Mouse (Mus musculus): ENCODE measurements around the gene Pex26. TPM values are rescaled to one million over a fixed set of nuclear protein-coding genes. Genes with fewer than 3 reads are reported as not detected.

The Pex26 gene
- polyA plus RNA-seq, 1 experiment from 2014 or later, result 13.7 TPM

GRCm38 (mm10) chr6:121214221-121214620, 30.8 kb downstream of the Pex26 start:
- Histone ChIP-seq H3K9me3 (no peaks in the 10 kb centered on the region), H3K4me3 (replicated peaks) (no peak overlapping the region), H3K4me2 (replicated peaks) (no peak overlapping the region), H3K9ac (no peak overlapping the region), H3K27me3 (replicated peaks) (peaks cover 21% of the 10 kb centered on the region), H3K27ac (no peak overlapping the region), H3K4me1 (replicated peaks) (peaks cover 14% of the 10 kb centered on the region; the same call in 1 of the 2 replicates), H3K36me3 (no peaks in the 10 kb centered on the region)
- WGBS, result 83% methylated on average over 5 of the region's 5 CpGs
- no peak for ATAC-seq

- no peaks in the 10 kb centered on the region for H3K36me3 ChIP-seq
- 82% methylated on average over 8 of the region's 8 CpGs for WGBS
These were observed 31.3 kb downstream of the Pex26 start for GRCm38 (mm10) chr6:121214667-121215330.

DNA sequence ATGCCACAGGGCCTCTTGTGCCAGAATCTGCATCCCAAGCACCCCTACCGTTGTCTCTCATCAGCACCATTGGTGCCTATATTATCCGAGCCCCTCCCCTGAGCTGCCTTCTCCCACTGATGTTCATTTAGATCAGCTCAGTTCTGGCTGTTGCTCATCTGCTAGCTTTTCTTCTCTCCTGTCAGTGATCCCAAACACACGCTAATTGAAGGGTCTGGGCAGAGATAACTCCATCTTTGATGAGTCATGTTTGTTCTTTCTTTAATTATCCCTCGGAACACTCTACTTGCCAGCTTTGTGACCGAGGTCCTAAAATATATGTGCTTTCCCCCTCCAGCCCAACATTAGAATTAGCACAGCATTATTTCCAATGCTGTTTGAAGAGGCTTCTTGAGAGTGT, 31.9 kb downstream of the Pex26 start:
- no peak overlapping the region for H3K4me3 ChIP-seq (replicated peaks)
- peaks cover 11% of the 10 kb centered on the region for H3K27me3 ChIP-seq (replicated peaks)
- peaks cover 13% of the 10 kb centered on the region; the same call in 1 of the 2 replicates for H3K4me1 ChIP-seq (replicated peaks)
- no peaks in the 10 kb centered on the region for H3K36me3 ChIP-seq
- H3K9ac ChIP-seq, result no peak overlapping the region
- no peak for ATAC-seq
- H3K4me2 ChIP-seq (replicated peaks), result no peak overlapping the region
- no peak overlapping the region for H3K27ac ChIP-seq
- WGBS, result 64% methylated on average over 5 of the region's 5 CpGs
- no peaks in the 10 kb centered on the region for H3K9me3 ChIP-seq

More at GRCm38 (mm10) chr6:121214667-121215330, 31.3 kb downstream of the Pex26 start:
- no peak overlapping the region for H3K4me2 ChIP-seq (replicated peaks)
- H3K27me3 ChIP-seq (replicated peaks), result peaks cover 17% of the 10 kb centered on the region
- no peak overlapping the region for H3K4me3 ChIP-seq (replicated peaks)
- no peaks in the 10 kb centered on the region for H3K9me3 ChIP-seq
- peaks cover 14% of the 10 kb centered on the region; the same call in 1 of the 2 replicates for H3K4me1 ChIP-seq (replicated peaks)
- no peak overlapping the region for H3K9ac ChIP-seq
- no peak overlapping the region for H3K27ac ChIP-seq
- no peak for ATAC-seq

GRCm38 (mm10) chr6:121215896-121216295, 32.4 kb downstream of the Pex26 start:
- peaks cover 7% of the 10 kb centered on the region; the same call in 1 of the 2 replicates for H3K4me1 ChIP-seq (replicated peaks)
- H3K27ac ChIP-seq, result no peak overlapping the region
- H3K27me3 ChIP-seq (replicated peaks), result peaks cover 7% of the 10 kb centered on the region
- no peak overlapping the region for H3K9ac ChIP-seq
- ATAC-seq, result no peak
- no peaks in the 10 kb centered on the region for H3K9me3 ChIP-seq
- H3K4me3 ChIP-seq (replicated peaks), result no peak overlapping the region
- no peaks in the 10 kb centered on the region for H3K36me3 ChIP-seq
- WGBS, result 86% methylated on average over 6 of the region's 6 CpGs
- no peak overlapping the region for H3K4me2 ChIP-seq (replicated peaks)

- Histone ChIP-seq H3K27me3 (replicated peaks) (no peaks in the 10 kb centered on the region), H3K9me3 (no peaks in the 10 kb centered on the region), H3K27ac (no peak overlapping the region), H3K4me2 (replicated peaks) (no peak overlapping the region), H3K36me3 (no peaks in the 10 kb centered on the region), H3K4me3 (replicated peaks) (no peak overlapping the region), H3K9ac (no peak overlapping the region), H3K4me1 (replicated peaks) (no peaks in the 10 kb centered on the region)
- 79% methylated on average over 5 of the region's 5 CpGs for WGBS
- ATAC-seq, result no peak
These were observed 33.3 kb downstream of the Pex26 start for GRCm38 (mm10) chr6:121216589-121217255.

- no peaks in the 10 kb centered on the region for H3K9me3 ChIP-seq
- H3K36me3 ChIP-seq, result no peaks in the 10 kb centered on the region
- H3K4me2 ChIP-seq (replicated peaks), result no peak overlapping the region
- no peak overlapping the region for H3K27ac ChIP-seq
- H3K4me3 ChIP-seq (replicated peaks), result no peak overlapping the region
- 87% methylated on average over 7 of the region's 7 CpGs for WGBS
- H3K4me1 ChIP-seq (replicated peaks), result no peaks in the 10 kb centered on the region
- H3K27me3 ChIP-seq (replicated peaks), result no peaks in the 10 kb centered on the region
- ATAC-seq, result no peak
- no peak overlapping the region for H3K9ac ChIP-seq
These were observed 34.5 kb downstream of the Pex26 start for GRCm38 (mm10) chr6:121218002-121218401.

GRCm38 (mm10) chr6:121219406-121219805, 35.9 kb downstream of the Pex26 start:
- Histone ChIP-seq H3K36me3 (no peaks in the 10 kb centered on the region), H3K4me2 (replicated peaks) (no peak overlapping the region), H3K27me3 (replicated peaks) (no peaks in the 10 kb centered on the region), H3K4me3 (replicated peaks) (no peak overlapping the region), H3K9ac (no peak overlapping the region), H3K4me1 (replicated peaks) (no peaks in the 10 kb centered on the region), H3K9me3 (no peaks in the 10 kb centered on the region), H3K27ac (no peak overlapping the region)
- WGBS, result 80% methylated on average over 4 of the region's 4 CpGs
- no peak for ATAC-seq

- no peak overlapping the region for H3K27ac ChIP-seq
- ATAC-seq, result no peak
These were observed 36.7 kb downstream of the Pex26 start for GRCm38 (mm10) chr6:121220181-121220580.

DNA sequence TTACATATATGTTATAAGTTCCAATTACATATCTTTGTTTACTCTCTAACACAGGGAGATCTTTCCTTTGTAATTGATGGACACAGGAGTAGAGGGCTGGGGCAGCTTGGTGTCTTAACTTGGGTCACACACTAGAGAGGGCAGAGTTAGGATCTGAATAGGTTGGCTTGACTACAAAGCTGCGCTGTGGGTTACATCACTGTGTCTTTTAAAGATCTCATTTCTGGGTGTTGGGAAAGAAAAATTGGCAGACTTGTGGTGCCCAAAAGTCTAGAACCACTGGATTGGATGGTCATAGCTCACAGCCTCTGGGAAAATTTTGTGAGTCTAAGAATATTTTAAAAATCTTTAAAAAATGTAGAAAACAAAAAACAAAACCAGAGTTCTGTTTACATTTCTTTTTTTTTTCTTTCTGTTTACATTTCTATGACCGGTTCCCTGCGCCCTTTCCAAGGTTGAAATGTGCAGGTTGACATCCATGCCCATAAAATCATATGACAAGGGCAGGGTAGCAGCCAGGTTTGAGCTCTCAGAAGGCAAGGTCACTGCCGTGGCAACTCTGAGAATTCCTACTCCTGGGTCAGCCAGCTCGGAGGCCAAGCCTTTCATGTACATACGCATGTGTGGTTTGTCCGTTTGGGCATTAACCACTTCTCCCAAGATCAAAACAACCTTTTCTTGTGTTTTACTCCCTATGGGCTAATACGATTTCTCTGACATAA, 38.6 kb downstream of the Pex26 start:
- 76% methylated on average over 8 of the region's 8 CpGs for WGBS
- no peak overlapping the region for H3K4me3 ChIP-seq (replicated peaks)
- ATAC-seq, result no peak
- no peak overlapping the region for H3K4me2 ChIP-seq (replicated peaks)
- no peak overlapping the region for H3K27ac ChIP-seq
- no peaks in the 10 kb centered on the region for H3K9me3 ChIP-seq
- H3K27me3 ChIP-seq (replicated peaks), result no peaks in the 10 kb centered on the region
- no peaks in the 10 kb centered on the region; the same call in 1 of the 2 replicates for H3K4me1 ChIP-seq (replicated peaks)
- no peaks in the 10 kb centered on the region for H3K36me3 ChIP-seq
- H3K9ac ChIP-seq, result no peak overlapping the region

More at GRCm38 (mm10) chr6:121220181-121220580, 36.7 kb downstream of the Pex26 start:
- Histone ChIP-seq H3K36me3 (no peaks in the 10 kb centered on the region), H3K9me3 (no peaks in the 10 kb centered on the region), H3K4me3 (replicated peaks) (no peak overlapping the region), H3K4me2 (replicated peaks) (no peak overlapping the region), H3K27me3 (replicated peaks) (no peaks in the 10 kb centered on the region), H3K9ac (no peak overlapping the region), H3K4me1 (replicated peaks) (no peaks in the 10 kb centered on the region)
- WGBS, result 87% methylated on average over 10 of the region's 10 CpGs

DNA sequence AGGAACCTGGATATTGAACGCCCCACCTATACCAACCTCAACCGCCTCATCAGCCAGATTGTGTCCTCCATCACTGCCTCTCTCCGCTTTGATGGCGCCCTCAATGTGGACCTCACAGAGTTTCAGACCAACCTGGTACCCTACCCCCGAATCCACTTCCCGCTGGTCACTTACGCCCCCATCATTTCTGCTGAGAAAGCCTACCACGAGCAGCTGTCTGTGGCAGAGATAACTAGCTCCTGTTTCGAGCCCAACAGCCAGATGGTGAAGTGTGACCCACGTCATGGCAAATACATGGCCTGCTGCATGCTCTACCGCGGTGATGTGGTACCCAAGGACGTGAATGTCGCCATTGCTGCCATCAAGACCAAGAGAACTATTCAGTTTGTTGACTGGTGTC, 39.5 kb downstream of the Pex26 start:
- H3K4me3 ChIP-seq (replicated peaks), result no peak overlapping the region
- no peaks in the 10 kb centered on the region for H3K36me3 ChIP-seq
- no peak for ATAC-seq
- H3K4me2 ChIP-seq (replicated peaks), result no peak overlapping the region
- H3K9me3 ChIP-seq, result no peaks in the 10 kb centered on the region
- no peak overlapping the region for H3K9ac ChIP-seq
- no peaks in the 10 kb centered on the region for H3K27me3 ChIP-seq (replicated peaks)
- no peaks in the 10 kb centered on the region; the same call in 1 of the 2 replicates for H3K4me1 ChIP-seq (replicated peaks)
- WGBS, result 97% methylated on average over 14 of the region's 14 CpGs
- no peak overlapping the region for H3K27ac ChIP-seq

DNA sequence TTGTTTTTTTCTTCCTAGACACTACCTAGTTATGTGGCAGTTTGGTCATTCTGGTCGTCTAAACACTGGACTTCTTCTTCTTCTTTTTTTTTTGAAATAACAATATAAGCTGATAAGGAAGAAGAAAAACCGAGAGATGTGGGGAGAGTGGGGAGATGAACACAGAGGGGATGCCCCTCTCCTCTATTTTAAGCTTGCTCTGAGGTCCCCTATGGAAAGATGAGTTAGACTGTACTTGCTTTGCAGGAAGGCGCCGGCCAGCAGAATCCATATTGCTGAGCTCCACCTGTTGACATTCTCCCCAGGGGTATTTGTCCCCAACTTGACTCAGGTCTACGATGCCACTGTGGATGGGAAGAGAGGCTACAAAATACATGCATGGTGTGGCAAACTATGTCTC, 40.6 kb downstream of the Pex26 start:
- Histone ChIP-seq H3K9me3 (no peaks in the 10 kb centered on the region), H3K9ac (no peak overlapping the region), H3K36me3 (no peaks in the 10 kb centered on the region), H3K4me3 (replicated peaks) (no peak overlapping the region), H3K27ac (no peak overlapping the region), H3K4me2 (replicated peaks) (no peak overlapping the region), H3K27me3 (replicated peaks) (no peaks in the 10 kb centered on the region), H3K4me1 (replicated peaks) (no peaks in the 10 kb centered on the region; the same call in 1 of the 2 replicates)
- no peak for ATAC-seq
- 59% methylated on average over 5 of the region's 5 CpGs for WGBS

DNA sequence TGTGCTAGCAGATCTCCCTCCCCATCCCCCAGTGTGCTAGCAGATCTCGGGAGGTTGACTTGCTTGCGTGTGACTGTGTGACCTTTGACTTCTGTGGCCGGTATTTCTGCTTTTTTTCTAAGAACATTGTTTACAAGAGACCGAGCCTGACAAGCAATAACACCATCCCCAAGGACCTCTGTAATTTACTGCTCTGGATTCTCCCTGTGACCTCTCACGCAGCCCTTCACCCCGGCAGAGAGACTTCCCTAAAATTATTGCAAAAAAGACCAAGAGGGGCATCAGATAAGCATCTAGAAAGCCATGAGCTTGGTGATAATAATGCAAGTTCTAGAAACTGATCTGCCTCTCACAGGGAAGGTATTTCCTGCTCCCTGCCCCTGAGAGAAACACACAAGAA, 41.5 kb downstream of the Pex26 start:
- no peak overlapping the region for H3K27ac ChIP-seq
- H3K27me3 ChIP-seq (replicated peaks), result no peaks in the 10 kb centered on the region
- no peak overlapping the region for H3K4me3 ChIP-seq (replicated peaks)
- no peaks in the 10 kb centered on the region; the same call in 1 of the 2 replicates for H3K4me1 ChIP-seq (replicated peaks)
- no peak overlapping the region for H3K4me2 ChIP-seq (replicated peaks)
- no peaks in the 10 kb centered on the region for H3K9me3 ChIP-seq
- 8% methylated on average over 6 of the region's 6 CpGs for WGBS
- no peaks in the 10 kb centered on the region for H3K36me3 ChIP-seq
- H3K9ac ChIP-seq, result no peak overlapping the region
- ATAC-seq, result no peak

All from intestine, embryonic 15.5 days (tissue).